Mouse (Mus musculus): ENCODE results near the gene Rpgr. TPM values are rescaled to one million over a fixed set of nuclear protein-coding genes. Genes with fewer than 3 reads are reported as not detected.

Gene Rpgr
- polyA plus RNA-seq (2015; fragmentation: Nextera tagmentation; extraction: Ambion mirVana) = 29.3 and 30.1 TPM in 2 replicates

- H3K27ac ChIP-seq (ENCODE audit: low read depth, low read length) = peak within 1 kb of the TSS; percentile 82
- WGBS = 9% methylated on average over 36 of the region's 47 CpGs
- H3K36me3 ChIP-seq (ENCODE audit: control insufficient read depth, insufficient read depth, low read length) = no peaks in the 10 kb centered on the region
- peak within 1 kb of the TSS; percentile 62 for H3K4me3 ChIP-seq (ENCODE audit: low read length)
- H3K9me3 ChIP-seq (ENCODE audit: control insufficient read depth, low read length) = no peaks in the 10 kb centered on the region
- peak; percentile 99 for ATAC-seq
- no peaks in the 10 kb centered on the region for H3K4me1 ChIP-seq (ENCODE audit: control insufficient read depth, insufficient read depth, low read depth, low read length)
- no peaks in the 10 kb centered on the region for H3K27me3 ChIP-seq (replicated peaks; ENCODE audit: control insufficient read depth, insufficient read depth, low read length)
- peak within 1 kb of the TSS; percentile 52 for H3K4me2 ChIP-seq (ENCODE audit: low read length)
- peak within 1 kb of the TSS; percentile 61 for H3K9ac ChIP-seq (ENCODE audit: low read depth, low read length)
These were observed at the start of gene Rpgr for GRCm38 (mm10) chrX:10216410-10216949. TSS of gene Rpgr (minus strand) at chrX:10216920.

- no peaks in the 10 kb centered on the region for H3K4me1 ChIP-seq (ENCODE audit: control insufficient read depth, insufficient read depth, low read depth, low read length)
- 71% methylated on average over 5 of the region's 5 CpGs for WGBS
- H3K27ac ChIP-seq (ENCODE audit: low read depth, low read length) = no peak overlapping the region
- no peak overlapping the region for H3K4me3 ChIP-seq (ENCODE audit: low read length)
- no peak overlapping the region for H3K4me2 ChIP-seq (ENCODE audit: low read length)
- H3K9ac ChIP-seq (ENCODE audit: low read depth, low read length) = no peak overlapping the region
- ATAC-seq = no peak
- no peaks in the 10 kb centered on the region for H3K27me3 ChIP-seq (replicated peaks; ENCODE audit: control insufficient read depth, insufficient read depth, low read length)
- H3K9me3 ChIP-seq (ENCODE audit: control insufficient read depth, low read length) = no peaks in the 10 kb centered on the region
- no peaks in the 10 kb centered on the region for H3K36me3 ChIP-seq (ENCODE audit: control insufficient read depth, insufficient read depth, low read length)
These were observed 41.5 kb upstream of the Rpgr start for GRCm38 (mm10) chrX:10258260-10258659.

- no peak for ATAC-seq
- Histone ChIP-seq H3K27ac (ENCODE audit: low read depth, low read length) (no peak overlapping the region), H3K36me3 (ENCODE audit: control insufficient read depth, insufficient read depth, low read length) (no peaks in the 10 kb centered on the region), H3K9me3 (ENCODE audit: control insufficient read depth, low read length) (no peaks in the 10 kb centered on the region), H3K27me3 (replicated peaks; ENCODE audit: control insufficient read depth, insufficient read depth, low read length) (no peaks in the 10 kb centered on the region), H3K4me2 (ENCODE audit: low read length) (no peak overlapping the region), H3K9ac (ENCODE audit: low read depth, low read length) (no peak overlapping the region), H3K4me1 (ENCODE audit: control insufficient read depth, insufficient read depth, low read depth, low read length) (no peaks in the 10 kb centered on the region), H3K4me3 (ENCODE audit: low read length) (no peak overlapping the region)
- 84% methylated on average over 1 of the region's 1 CpGs for WGBS
These were observed 41.1 kb upstream of the Rpgr start for GRCm38 (mm10) chrX:10257774-10258173.

GRCm38 (mm10) chrX:10251852-10252504 is 35.3 kb upstream of the Rpgr start, which contains the start of gene Otc:
TSS of gene Otc (plus strand) at chrX:10252305.
- no peak within 1 kb of the TSS for H3K4me3 ChIP-seq (ENCODE audit: low read length)
- H3K4me1 ChIP-seq (ENCODE audit: control insufficient read depth, insufficient read depth, low read depth, low read length) = no peaks in the 10 kb centered on the region
- H3K9ac ChIP-seq (ENCODE audit: low read depth, low read length) = no peak within 1 kb of the TSS
- 51% methylated on average over 2 of the region's 2 CpGs for WGBS
- no peak within 1 kb of the TSS for H3K27ac ChIP-seq (ENCODE audit: low read depth, low read length)
- ATAC-seq = no peak
- H3K9me3 ChIP-seq (ENCODE audit: control insufficient read depth, low read length) = no peaks in the 10 kb centered on the region
- H3K36me3 ChIP-seq (ENCODE audit: control insufficient read depth, insufficient read depth, low read length) = no peaks in the 10 kb centered on the region
- no peak within 1 kb of the TSS for H3K4me2 ChIP-seq (ENCODE audit: low read length)
- no peaks in the 10 kb centered on the region for H3K27me3 ChIP-seq (replicated peaks; ENCODE audit: control insufficient read depth, insufficient read depth, low read length)

GRCm38 (mm10) chrX:10251357-10251756 is 34.6 kb upstream of the Rpgr start:
- H3K36me3 ChIP-seq (ENCODE audit: control insufficient read depth, insufficient read depth, low read length) = no peaks in the 10 kb centered on the region
- H3K27ac ChIP-seq (ENCODE audit: low read depth, low read length) = no peak overlapping the region
- ATAC-seq = no peak
- no peak overlapping the region for H3K4me3 ChIP-seq (ENCODE audit: low read length)
- H3K4me1 ChIP-seq (ENCODE audit: control insufficient read depth, insufficient read depth, low read depth, low read length) = no peaks in the 10 kb centered on the region
- no peak overlapping the region for H3K9ac ChIP-seq (ENCODE audit: low read depth, low read length)
- no peak overlapping the region for H3K4me2 ChIP-seq (ENCODE audit: low read length)
- no peaks in the 10 kb centered on the region for H3K9me3 ChIP-seq (ENCODE audit: control insufficient read depth, low read length)
- H3K27me3 ChIP-seq (replicated peaks; ENCODE audit: control insufficient read depth, insufficient read depth, low read length) = no peaks in the 10 kb centered on the region

- no peaks in the 10 kb centered on the region for H3K4me1 ChIP-seq (ENCODE audit: control insufficient read depth, insufficient read depth, low read depth, low read length)
- H3K9me3 ChIP-seq (ENCODE audit: control insufficient read depth, low read length) = no peaks in the 10 kb centered on the region
- H3K9ac ChIP-seq (ENCODE audit: low read depth, low read length) = no peak overlapping the region
- no peak overlapping the region for H3K4me2 ChIP-seq (ENCODE audit: low read length)
- ATAC-seq = no peak
- H3K36me3 ChIP-seq (ENCODE audit: control insufficient read depth, insufficient read depth, low read length) = no peaks in the 10 kb centered on the region
- WGBS = 88% methylated on average over 3 of the region's 3 CpGs
- H3K4me3 ChIP-seq (ENCODE audit: low read length) = no peak overlapping the region
- H3K27ac ChIP-seq (ENCODE audit: low read depth, low read length) = no peak overlapping the region
- H3K27me3 ChIP-seq (replicated peaks; ENCODE audit: control insufficient read depth, insufficient read depth, low read length) = no peaks in the 10 kb centered on the region
These were observed 27.2 kb upstream of the Rpgr start for GRCm38 (mm10) chrX:10243916-10244315.

- H3K4me3 ChIP-seq (ENCODE audit: low read length) = no peak overlapping the region
- no peak overlapping the region for H3K27ac ChIP-seq (ENCODE audit: low read depth, low read length)
- no peak overlapping the region for H3K9ac ChIP-seq (ENCODE audit: low read depth, low read length)
- H3K36me3 ChIP-seq (ENCODE audit: control insufficient read depth, insufficient read depth, low read length) = no peaks in the 10 kb centered on the region
- WGBS = 49% methylated on average over 4 of the region's 4 CpGs
- H3K9me3 ChIP-seq (ENCODE audit: control insufficient read depth, low read length) = no peaks in the 10 kb centered on the region
- no peak for ATAC-seq
- H3K4me1 ChIP-seq (ENCODE audit: control insufficient read depth, insufficient read depth, low read depth, low read length) = no peaks in the 10 kb centered on the region
- H3K27me3 ChIP-seq (replicated peaks; ENCODE audit: control insufficient read depth, insufficient read depth, low read length) = no peaks in the 10 kb centered on the region
- H3K4me2 ChIP-seq (ENCODE audit: low read length) = no peak overlapping the region
These were observed 22.8 kb upstream of the Rpgr start for GRCm38 (mm10) chrX:10239515-10239914.

- no peak overlapping the region for H3K9ac ChIP-seq (ENCODE audit: low read depth, low read length)
- WGBS = 68% methylated on average over 3 of the region's 3 CpGs
- no peak for ATAC-seq
These were observed 17.9 kb upstream of the Rpgr start for GRCm38 (mm10) chrX:10234617-10235016.

GRCm38 (mm10) chrX:10233051-10233450 is 16.3 kb upstream of the Rpgr start:
- Histone ChIP-seq H3K4me3 (ENCODE audit: low read length) (no peak overlapping the region), H3K9ac (ENCODE audit: low read depth, low read length) (no peak overlapping the region), H3K36me3 (ENCODE audit: control insufficient read depth, insufficient read depth, low read length) (no peaks in the 10 kb centered on the region), H3K27ac (ENCODE audit: low read depth, low read length) (no peak overlapping the region), H3K9me3 (ENCODE audit: control insufficient read depth, low read length) (no peaks in the 10 kb centered on the region), H3K27me3 (replicated peaks; ENCODE audit: control insufficient read depth, insufficient read depth, low read length) (no peaks in the 10 kb centered on the region), H3K4me1 (ENCODE audit: control insufficient read depth, insufficient read depth, low read depth, low read length) (no peaks in the 10 kb centered on the region), H3K4me2 (ENCODE audit: low read length) (no peak overlapping the region)
- WGBS = 59% methylated on average over 2 of the region's 2 CpGs
- ATAC-seq = peak; percentile 69; the same call in 1 of the 2 replicates

More at GRCm38 (mm10) chrX:10234617-10235016, 17.9 kb upstream of the Rpgr start:
- Histone ChIP-seq H3K36me3 (ENCODE audit: control insufficient read depth, insufficient read depth, low read length) (no peaks in the 10 kb centered on the region), H3K27ac (ENCODE audit: low read depth, low read length) (no peak overlapping the region), H3K27me3 (replicated peaks; ENCODE audit: control insufficient read depth, insufficient read depth, low read length) (no peaks in the 10 kb centered on the region), H3K4me2 (ENCODE audit: low read length) (no peak overlapping the region), H3K4me3 (ENCODE audit: low read length) (no peak overlapping the region), H3K4me1 (ENCODE audit: control insufficient read depth, insufficient read depth, low read depth, low read length) (no peaks in the 10 kb centered on the region), H3K9me3 (ENCODE audit: control insufficient read depth, low read length) (no peaks in the 10 kb centered on the region)

Measured in hindbrain, embryonic 16.5 days (tissue).